Mouse (Mus musculus): ENCODE measurements around the gene Stx8.

GRCm38 (mm10) chr11:67991240-67991639, 25.2 kb downstream of the Stx8 start:
- no peak for TF ChIP-seq CTCF (IDR thresholded peaks at IDR 0.05; ENCODE audit: low read depth, low read length)
- TF ChIP-seq POLR2A (IDR thresholded peaks at IDR 0.05; ENCODE audit: extremely low read depth, insufficient read depth, low read length): no peak
